Mouse (Mus musculus): ENCODE measurements at regions not wholly inside any gene's neighbourhood (a gene's known extent, or its start where the extent isn't known, plus 50 kb on each side); places are given as distances from the start of the nearest gene placed in this dataset.

DNA sequence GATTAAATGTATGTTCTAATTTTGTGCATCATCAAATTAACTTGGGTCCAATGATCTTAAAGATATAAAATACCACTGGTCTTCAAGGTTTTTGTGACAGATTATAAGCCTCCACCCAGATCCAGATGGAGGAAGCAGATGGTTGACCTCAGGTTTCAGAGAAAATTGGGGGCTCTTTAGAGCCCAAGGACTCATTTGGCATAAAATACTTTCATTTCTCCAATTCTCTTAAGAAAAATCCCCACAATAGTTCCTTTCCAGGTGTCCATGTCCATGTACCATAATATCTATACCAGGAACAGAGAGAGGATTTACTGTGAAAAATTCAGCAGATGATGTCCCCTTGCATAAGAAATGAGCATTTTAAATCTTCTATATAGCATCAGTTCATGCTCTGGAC is 385.0 kb downstream of the Cypt12 start:
- no peak for TF ChIP-seq CTCF (IDR thresholded peaks at IDR 0.05; ENCODE audit: borderline replicate concordance, control insufficient read depth, extremely low read depth, insufficient read depth, low read length, poor library complexity)
- no peak for TF ChIP-seq POLR2A (IDR thresholded peaks at IDR 0.05; ENCODE audit: control insufficient read depth, extremely low read depth, insufficient read depth, low read length, poor library complexity)

Measured in thymus, adult 2 months (tissue).